Mouse (Mus musculus): ENCODE measurements at regions not wholly inside any gene's neighbourhood (a gene's known extent, or its start where the extent isn't known, plus 50 kb on each side); places are given as distances from the start of the nearest gene placed in this dataset.
A peak's percentile ranks its signal among the peaks of the same experiment; 100 is the strongest.

DNA sequence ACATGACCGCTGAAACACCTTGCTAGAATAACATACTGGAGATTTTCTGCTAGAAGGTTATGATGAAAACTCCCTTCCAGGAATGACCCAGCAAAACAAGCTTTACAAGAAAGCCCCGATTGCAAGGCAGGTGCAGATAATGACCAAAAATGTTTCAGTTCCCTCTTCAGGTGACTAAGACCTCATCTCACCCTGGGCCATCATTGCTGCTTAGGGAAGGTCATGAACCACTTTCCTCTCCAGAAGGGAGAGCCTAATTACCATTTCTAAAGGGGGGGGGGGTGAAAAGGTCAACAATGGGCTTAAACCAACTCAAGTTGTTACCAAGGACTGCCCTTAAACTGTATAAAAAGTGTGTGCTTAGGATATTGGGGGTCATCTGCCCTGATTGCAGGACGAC, 59.8 kb upstream of the Speer4c start:
- DNase-seq, result no peak

DNA sequence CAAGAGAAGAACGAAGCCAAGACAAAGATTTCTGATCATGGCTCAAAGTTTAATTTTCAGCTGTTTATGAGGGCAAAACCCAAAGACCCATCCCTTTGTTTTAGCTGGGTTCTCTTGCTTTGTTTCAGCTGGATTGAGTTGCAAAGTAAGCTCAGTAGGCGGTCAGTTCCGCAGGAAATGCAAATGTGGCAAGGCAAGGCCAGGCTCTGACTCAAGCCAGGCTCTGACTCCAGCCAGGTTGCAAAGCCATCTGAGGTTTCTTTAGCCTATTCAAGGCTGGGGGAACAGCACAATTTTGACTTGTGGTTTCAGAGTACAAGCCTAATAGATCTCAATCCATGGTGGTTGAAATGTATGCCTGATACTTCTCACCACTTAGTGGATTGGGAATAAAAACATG, 60.5 kb upstream of the Speer4c start:
- no peak for DNase-seq

DNA sequence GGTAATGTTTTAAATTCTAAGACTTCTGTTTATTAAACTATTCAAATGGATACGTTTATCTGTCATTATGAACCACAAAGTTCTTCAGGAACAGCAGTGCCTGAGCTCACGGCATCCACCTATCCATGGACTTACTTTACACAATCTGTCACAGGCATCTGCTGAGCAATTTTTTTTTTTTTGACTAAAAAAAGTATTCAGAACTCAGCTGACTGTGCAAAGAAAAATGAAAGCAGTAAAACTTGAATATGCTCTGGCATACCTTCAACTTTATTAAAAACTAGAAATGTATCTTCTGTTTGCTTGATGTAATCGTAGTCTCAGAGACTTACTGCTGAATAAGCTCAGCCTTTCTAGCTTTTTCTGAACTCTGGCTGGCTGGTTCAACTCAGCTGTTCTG, 62.0 kb upstream of the Speer4c start:
- no peak for DNase-seq

DNA sequence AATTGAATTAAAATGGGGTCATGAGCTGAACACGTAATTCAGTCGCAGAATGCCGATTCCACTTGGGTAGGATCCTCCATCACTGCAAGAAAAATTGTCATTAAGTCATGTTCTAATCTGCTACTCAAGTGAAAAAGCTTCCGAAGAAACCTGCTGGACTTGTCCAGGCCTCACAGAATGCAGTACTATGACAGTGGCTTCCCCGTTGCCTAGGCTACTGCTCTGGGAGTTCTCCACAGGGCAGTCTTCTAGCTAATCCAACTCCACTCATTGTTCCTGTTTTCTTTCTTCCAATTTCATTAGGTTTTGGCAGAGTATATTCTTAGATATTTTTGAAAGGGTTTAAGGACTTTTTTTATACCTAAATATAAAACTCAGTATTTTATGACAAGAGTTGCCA, 89.5 kb upstream of the Speer4c start:
- no peak for DNase-seq

DNA sequence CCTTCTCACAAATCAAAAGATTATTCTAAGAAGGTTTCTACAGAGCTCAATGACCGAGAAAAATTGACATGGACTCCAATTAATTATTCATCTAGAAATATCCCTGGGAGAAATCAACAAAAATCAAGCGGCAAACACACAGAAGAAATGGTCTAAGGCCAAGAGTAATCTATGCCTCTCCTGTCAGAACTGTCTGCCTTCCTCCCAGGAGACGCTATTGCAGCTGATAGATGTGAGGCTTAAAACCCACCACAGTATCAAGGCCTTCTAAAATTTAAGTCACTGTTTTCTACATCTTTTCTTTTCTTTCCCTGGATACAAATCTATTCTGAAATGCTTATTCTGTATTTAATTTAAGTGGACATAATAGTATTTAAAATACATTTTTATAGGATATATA, 102.8 kb upstream of the Speer4c start:
- DNase-seq, result no peak

DNA sequence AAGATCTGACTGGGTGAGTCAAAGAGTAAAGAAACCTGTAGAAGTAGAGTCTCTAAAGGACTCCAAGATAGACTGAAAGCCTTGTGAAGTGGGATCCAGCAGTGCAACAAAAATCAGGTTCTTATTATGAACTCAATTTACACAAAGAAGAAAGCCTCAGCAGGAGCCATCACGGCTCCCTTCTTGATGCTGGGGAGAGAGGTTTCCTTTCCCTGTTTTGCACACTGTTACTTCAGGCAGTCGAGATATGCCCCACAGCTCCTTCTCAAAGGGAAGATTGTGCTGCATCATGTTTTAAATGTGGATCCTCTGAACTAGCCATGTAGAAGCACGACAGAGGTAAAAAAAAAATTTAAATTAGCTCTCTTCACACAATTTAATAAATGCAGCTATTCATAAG, 103.3 kb upstream of the Speer4c start:
- no peak for DNase-seq

DNA sequence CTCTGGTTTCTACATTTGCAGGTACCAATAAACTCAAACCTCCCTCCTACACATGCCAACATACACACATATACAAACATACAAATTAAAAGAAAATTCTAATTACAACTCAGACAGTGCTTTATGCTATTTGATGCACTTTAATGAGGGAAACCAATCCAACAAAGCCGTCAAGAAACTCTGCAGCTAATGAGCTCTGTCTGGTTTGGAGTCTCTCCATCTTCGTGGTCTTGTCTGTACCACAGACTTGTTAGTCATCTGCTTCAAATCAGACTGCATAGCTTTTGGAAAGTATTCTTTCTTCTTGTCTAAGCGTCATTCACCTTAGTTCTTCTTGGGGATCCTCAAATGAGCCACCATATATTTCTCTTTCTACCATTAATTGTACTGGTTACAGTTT, 108.9 kb upstream of the Speer4c start:
- DNase-seq, result no peak

DNA sequence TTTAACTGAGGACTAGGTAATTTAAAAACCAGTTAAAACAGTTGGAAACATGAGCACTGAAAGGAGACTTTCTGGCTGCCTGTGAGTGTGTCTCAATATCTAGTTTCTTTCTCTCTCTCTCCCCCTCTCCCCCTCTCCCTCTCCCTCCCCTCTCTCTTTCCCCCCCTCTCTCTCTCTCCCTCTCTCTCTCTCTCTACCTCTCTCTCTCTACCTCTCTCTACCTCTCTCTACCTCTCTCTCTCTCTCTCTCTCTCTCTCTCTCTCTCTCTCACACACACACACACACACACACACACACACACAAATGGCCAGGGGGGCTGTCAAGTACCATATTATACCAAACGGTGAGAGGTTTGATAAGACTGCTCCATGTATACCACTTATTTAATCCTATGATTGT, 103.0 kb upstream of the Cacna2d1 start:
- no peak for DNase-seq

DNA sequence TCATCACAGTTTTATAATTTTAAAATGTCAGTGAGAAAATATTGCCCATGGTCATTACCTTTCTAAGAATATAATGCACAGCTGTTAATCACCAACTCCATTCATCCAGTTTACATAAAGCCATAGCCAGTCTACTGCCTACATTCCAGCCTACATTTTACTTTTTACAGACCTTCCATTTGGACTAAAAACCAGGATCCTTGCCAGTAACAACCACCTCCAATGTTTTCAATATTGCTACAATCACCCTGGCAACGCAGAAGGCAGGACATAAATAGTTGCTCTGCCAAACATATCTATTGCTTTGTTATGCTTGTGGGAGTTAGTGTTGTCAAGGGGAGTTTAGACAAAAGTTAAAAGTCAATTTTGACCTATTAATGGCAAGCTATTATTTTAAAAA, 102.2 kb upstream of the Cacna2d1 start:
- peak; percentile 4 to 8 for DNase-seq

DNA sequence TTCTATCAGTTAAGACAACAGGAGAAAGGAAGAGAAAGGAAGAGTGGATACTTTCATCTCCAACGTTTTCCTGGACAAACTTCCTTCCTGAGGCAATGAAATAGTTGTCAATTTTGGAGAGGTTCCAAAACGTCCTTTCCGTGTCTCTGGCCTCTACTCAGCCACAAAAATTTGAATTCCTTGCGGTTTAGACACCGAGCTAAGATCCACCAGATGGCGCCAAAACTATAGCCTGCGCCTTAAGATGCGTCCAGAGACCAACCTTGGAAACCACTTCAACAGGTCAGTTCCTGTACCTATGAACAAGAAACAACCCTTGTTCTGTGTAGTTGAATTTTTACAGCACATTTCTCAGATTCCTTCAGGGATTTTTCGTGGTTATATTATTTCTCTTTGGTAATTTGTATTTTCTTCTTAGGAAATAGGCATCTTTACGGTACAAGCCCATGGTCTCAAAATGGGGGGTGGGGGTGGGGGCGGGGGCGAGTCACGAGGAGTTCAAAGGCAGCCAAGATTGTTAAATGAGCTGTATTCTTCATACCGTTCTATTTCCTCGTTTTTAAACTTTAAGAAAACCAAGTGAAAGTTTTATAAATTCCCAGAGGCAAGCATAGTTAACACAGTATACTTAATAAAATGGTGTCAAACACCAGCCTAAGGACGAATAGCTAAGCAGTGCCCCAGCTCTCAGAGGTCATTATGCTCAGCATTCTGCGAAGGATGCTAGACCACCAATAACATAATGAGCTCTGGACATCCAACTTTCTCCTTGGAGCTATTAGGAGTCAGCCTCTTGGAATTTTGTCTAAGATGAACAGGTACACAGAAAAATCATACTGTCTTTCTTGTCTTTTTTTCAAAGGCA, 96.2 kb upstream of the Cacna2d1 start:
- DNase-seq, result peak; percentile 47

DNA sequence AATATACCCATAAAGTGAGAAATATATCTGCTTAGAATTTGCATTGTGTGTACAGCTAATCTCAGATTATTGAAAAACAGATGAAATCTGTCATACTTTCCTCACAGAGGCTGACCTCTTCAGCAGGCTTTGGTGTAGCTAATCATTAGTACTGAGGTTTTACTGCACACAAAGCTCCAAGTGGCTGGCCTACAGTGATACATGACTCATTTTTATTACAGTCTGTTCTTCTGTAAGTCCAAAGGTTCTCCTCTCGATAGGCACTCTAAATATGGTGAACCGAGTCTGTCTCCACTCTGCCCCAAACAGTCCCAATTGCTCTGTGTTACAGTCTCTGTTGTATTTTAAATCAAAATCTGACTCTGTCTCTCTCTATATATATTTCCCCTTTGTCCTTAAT, 87.7 kb upstream of the Cacna2d1 start:
- no peak for DNase-seq

DNA sequence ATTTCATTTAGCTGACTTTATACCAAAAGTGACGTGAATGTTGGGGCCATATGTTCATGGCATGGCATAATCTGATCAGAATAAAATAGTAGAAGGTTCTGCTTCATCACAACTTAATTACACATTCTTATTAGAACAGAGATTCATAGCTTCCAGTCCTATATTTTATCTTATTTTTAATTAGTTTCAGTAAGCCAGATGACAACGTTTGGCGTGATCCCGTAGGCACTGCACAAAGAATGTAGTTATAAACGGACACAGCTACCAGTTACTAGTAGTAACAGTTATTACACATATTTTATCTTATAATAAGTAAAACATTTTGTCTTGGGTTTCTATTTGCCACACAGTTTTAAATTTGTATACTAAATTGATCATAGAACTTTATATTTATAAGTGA, 85.0 kb upstream of the Cacna2d1 start:
- no peak for DNase-seq

DNA sequence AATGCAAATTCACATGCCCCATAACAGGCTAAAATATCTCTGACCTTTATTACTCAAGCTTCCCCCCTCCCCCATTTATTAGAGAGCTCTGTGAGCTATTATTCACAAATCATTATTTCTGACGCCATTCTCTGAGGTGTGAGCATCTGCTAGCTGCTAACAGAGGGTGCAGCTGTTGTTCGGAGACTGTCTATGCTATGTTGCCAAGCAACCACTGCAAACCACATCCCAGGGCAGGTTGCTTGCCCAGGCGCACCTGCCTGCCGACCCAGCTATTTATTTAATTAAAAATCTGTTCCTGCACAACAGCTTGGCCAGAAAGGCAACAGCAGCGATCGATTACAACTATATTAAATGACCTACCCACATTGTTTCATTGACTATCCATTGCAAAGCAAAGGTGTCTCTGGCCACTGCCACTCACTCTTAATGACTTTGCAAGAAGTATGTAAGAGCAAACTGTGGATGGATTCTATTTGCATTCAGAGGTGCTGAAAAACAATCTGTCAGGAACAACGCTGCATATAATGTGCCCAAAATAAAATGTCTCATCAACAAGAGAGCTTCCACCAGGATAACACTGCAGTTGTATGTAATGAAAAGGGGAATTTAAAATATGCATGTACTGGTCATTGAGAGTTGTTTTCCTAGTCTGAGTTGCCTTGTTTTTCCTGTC, 84.2 kb upstream of the Cacna2d1 start:
- DNase-seq, result peak in 1 of 2 experiments; percentile 3

DNA sequence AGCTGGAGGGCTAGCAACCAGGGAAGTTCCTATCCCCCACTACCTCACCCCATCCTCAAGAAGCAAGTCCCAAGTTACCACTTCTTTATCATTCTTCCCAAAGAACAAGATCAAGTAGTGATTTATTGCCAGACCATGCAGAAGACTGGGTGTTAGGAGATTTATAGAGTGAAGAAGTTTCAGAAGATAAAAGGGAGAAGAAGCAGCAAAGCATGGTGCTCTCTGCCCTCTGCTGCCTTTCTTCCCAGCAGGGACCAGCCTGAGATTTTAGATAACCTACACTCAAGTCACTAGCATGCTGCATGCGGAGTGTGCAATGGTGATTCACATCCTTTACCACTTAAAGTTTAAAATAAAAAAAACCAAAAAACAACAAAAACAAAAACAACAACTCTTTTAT, 79.7 kb upstream of the Cacna2d1 start:
- no peak for DNase-seq

DNA sequence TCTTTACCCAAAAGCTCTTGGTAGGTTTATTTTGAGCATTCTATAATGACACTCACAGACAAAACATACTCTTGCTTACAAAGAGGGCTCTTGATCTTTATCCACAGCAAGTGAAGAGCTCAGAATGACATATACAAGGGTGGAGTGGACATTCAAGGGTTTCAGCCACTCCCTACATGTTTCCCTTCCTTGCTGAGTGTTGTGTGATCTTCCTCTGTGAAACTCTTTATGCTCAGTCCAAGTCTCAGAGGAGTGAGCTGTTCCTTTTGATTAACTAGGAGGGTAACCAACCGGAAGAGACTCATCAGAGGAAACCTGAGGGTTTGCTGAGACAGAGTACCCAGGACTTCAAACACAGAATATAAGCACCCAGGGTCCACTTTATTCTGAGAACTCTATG, 77.5 kb upstream of the Cacna2d1 start:
- DNase-seq, result no peak

DNA sequence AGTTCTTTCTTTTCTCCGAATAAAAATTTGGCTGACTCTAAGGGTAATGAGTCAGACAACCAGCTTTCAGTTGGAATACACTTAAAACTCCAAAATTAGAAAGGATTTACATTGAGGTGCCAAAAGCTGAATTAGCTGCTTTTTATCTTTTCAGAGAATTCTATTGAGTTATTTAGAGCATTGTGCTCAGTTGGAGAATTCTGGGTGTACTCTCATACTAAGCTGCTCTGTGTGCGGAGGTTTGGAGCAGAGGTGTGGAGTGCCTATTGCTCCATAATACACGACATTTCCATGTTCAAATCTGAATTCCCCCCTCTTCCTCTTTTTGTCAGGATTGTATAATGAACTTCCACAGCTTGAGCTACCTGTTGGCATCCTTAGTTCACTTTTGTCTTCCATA, 60.4 kb upstream of the Cacna2d1 start:
- no peak for DNase-seq

DNA sequence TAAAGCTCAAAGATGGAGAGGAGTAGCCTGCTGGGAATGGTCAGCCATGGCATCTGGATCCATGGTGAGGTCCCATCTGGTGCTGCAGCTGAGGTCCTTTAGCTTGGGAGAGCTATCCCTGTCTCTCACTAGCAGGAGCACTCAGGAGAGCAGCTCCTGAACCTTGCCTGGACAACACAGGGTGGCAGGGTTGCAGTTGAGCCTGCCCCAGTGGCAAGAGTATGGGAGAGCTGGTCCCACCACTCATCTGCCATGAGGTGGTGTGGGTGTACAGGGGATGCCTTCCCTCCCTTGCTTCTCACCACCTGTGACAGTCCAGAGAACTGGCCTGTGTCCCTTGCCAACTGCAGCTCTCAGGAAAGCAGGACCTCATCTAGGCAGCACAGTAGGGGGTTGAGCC, 51.5 kb upstream of the Cacna2d1 start:
- DNase-seq, result no peak

All from layer of hippocampus, postnatal 36 days (tissue).